Mouse (Mus musculus) neural tube, embryonic 10.5 days (tissue): ENCODE data around the gene Gm10490.

Experiments
- DNase-seq: peaks from one replicate; pipeline ENCODE4 v3.0.0-alpha.2; 2017; ENCODE audit warnings: low spot score; ENCODE audit errors: extremely low spot score

The Gm10490 gene

GRCm38 (mm10) chrX:7926266-7926665 lies 16.9 kb downstream of the Gm10490 start:
- no peak for DNase-seq

GRCm38 (mm10) chrX:7927116-7927515 lies 17.8 kb downstream of the Gm10490 start:
- no peak for DNase-seq

GRCm38 (mm10) chrX:7928270-7928790 lies 19.0 kb downstream of the Gm10490 start, which contains the start of gene Eras:
Gene Eras (minus strand): TSS chrX:7928607.
- DNase-seq = no peak

GRCm38 (mm10) chrX:7936874-7937273 lies 27.5 kb downstream of the Gm10490 start:
- no peak for DNase-seq

GRCm38 (mm10) chrX:7937667-7938066 lies 28.3 kb downstream of the Gm10490 start:
- DNase-seq = no peak

- no peak for DNase-seq
Measured at GRCm38 (mm10) chrX:7945618-7946017, 36.3 kb downstream of the Gm10490 start.

GRCm38 (mm10) chrX:7947108-7947899 lies 38.0 kb downstream of the Gm10490 start, which contains the start of gene Hdac6:
Gene Hdac6 (minus strand): TSS chrX:7947889.
- peak; percentile 24 for DNase-seq

GRCm38 (mm10) chrX:7947900-7948492 lies 38.7 kb downstream of the Gm10490 start:
- peak; percentile 88 for DNase-seq

- no peak for DNase-seq
Measured at GRCm38 (mm10) chrX:7950091-7950490, 40.7 kb downstream of the Gm10490 start.

GRCm38 (mm10) chrX:7958868-7959267 lies 49.5 kb downstream of the Gm10490 start:
- no peak for DNase-seq
